Mouse (Mus musculus) midbrain, postnatal 0 days (tissue): ENCODE data around the gene Nos1. TPM values are rescaled to one million over a fixed set of nuclear protein-coding genes. Genes with fewer than 3 reads are reported as not detected.
"Not testable (repeated sequence)": the region's sequence is repeated elsewhere in the genome, so short reads cannot be mapped to it uniquely, and the experiment has no call there.

ENCODE experiments used
- ATAC-seq: fragments of 200-750 bp; cut with Nextera tagmentation; 2 replicates; pipeline ENCODE4 v1.8.0; 2017; ENCODE audit warnings: moderate number of reproducible peaks, mild to moderate bottlenecking, moderate TSS enrichment, moderate library complexity; ENCODE audit not compliant: low FRiP score
- DNase-seq: peaks from one replicate; pipeline ENCODE4 v3.0.0-alpha.2; 2015; ENCODE audit warnings: low spot score
- H3K27ac ChIP-seq: fragments of 300-500 bp; sonication (generic); 2 replicates; pipeline ENCODE4 v1.5.1; 2014; ENCODE audit warnings: low read depth, mild to moderate bottlenecking, low read length, mixed read lengths
- H3K27me3 ChIP-seq: fragments of 300-500 bp; sonication (generic); 2 replicates; pipeline ENCODE4 v1.6.1; 2014; ENCODE audit warnings: low read length, control low read depth, mixed read lengths; ENCODE audit not compliant: insufficient read depth
- H3K36me3 ChIP-seq: fragments of 300-500 bp; sonication (generic); 2 replicates; pipeline ENCODE4 v1.6.1; 2014; ENCODE audit warnings: low read length, control low read depth, mixed read lengths; ENCODE audit not compliant: insufficient read depth
- H3K4me1 ChIP-seq: fragments of 300-500 bp; sonication (generic); 2 replicates; pipeline ENCODE4 v1.6.1; 2014; ENCODE audit warnings: mild to moderate bottlenecking, control low read depth, antibody characterized with exemption, low read length, mixed read lengths; ENCODE audit not compliant: insufficient read depth
- H3K4me2 ChIP-seq: fragments of 300-500 bp; sonication (generic); 2 replicates; pipeline ENCODE4 v1.6.1; 2014; ENCODE audit warnings: low read depth, mild to moderate bottlenecking, low read length, mixed read lengths; ENCODE audit not compliant: poor library complexity, severe bottlenecking
- H3K4me3 ChIP-seq: fragments of 300-500 bp; sonication (generic); 2 replicates; pipeline ENCODE4 v1.5.1; 2014; ENCODE audit warnings: low read depth, mild to moderate bottlenecking, low read length, moderate library complexity
- H3K9ac ChIP-seq: fragments of 300-500 bp; sonication (generic); replicated peaks from 2 replicates; pipeline ENCODE4 v1.6.1; 2014; ENCODE audit warnings: mild to moderate bottlenecking, low read length, moderate library complexity, mixed read lengths; ENCODE audit not compliant: poor library complexity, severe bottlenecking
- H3K9me3 ChIP-seq: fragments of 300-500 bp; sonication (generic); 2 replicates; pipeline ENCODE4 v1.6.1; 2016; ENCODE audit warnings: low read length, control low read depth
- CTCF ChIP-seq: IDR thresholded peaks from 2 replicates; pipeline ENCODE4 v1.5.1; 2016; ENCODE audit warnings: antibody characterized with exemption, mild to moderate bottlenecking
- WGBS: fragments of 180-500 bp; shearing (Covaris S2); extraction: QIAGEN DNeasy Blood & Tissue Kit; methylation state at CpG from one replicate; pipeline ENCODE4 v1.1.7; 2014; 5-methylcytosine and 5-hydroxymethylcytosine counted together
- polyA plus RNA-seq: library from polyadenylated mRNA; unstranded; fragments of >200 nt; fragmentation: Nextera tagmentation; extraction: Ambion mirVana; gene quantifications from 2 replicates; pipeline ENCODE4 v1.2.1, GENCODE M21; 2015
- total RNA-seq: library from RNA; depleted of rRNA; stranded (reverse); fragments of >200 nt; gene quantifications from 2 replicates; pipeline ENCODE4 v1.2.3, GENCODE M21; 2014

Gene Nos1
- total and polyA plus RNA-seq, 2 experiments from 2014 or later = 3.4 to 17.8 TPM

GRCm38 (mm10) chr5:117879136-117879535, 98.3 kb downstream of the Nos1 start:
- no peaks in the 10 kb centered on the region for H3K4me1 ChIP-seq
- H3K4me2 ChIP-seq = no peak overlapping the region
- no peaks in the 10 kb centered on the region for H3K27me3 ChIP-seq
- no peak overlapping the region for H3K27ac ChIP-seq
- TF ChIP-seq CTCF = no peak
- ATAC-seq = no peak
- H3K9ac ChIP-seq = no peak overlapping the region
- no peaks in the 10 kb centered on the region for H3K36me3 ChIP-seq
- H3K9me3 ChIP-seq = no peaks in the 10 kb centered on the region
- no peak overlapping the region for H3K4me3 ChIP-seq
- 43% methylated on average over 14 of the region's 14 CpGs for WGBS
- DNase-seq = no peak

- no peak overlapping the region for H3K27ac ChIP-seq
- no peak overlapping the region for H3K4me3 ChIP-seq
- no peak for TF ChIP-seq CTCF
- no peak overlapping the region for H3K9ac ChIP-seq
- no peaks in the 10 kb centered on the region for H3K36me3 ChIP-seq
- ATAC-seq (no peak), DNase-seq (peak; percentile 63)
- H3K27me3 ChIP-seq = no peaks in the 10 kb centered on the region
- 88% methylated on average over 9 of the region's 9 CpGs for WGBS
- no peak overlapping the region for H3K4me2 ChIP-seq
- H3K9me3 ChIP-seq = no peaks in the 10 kb centered on the region
- no peaks in the 10 kb centered on the region for H3K4me1 ChIP-seq
Measured at GRCm38 (mm10) chr5:117880916-117881555, 100.2 kb downstream of the Nos1 start.

- ATAC-seq = not testable (repeated sequence)
- WGBS = 71% methylated on average over 1 of the region's 1 CpGs
Measured at GRCm38 (mm10) chr5:117882411-117882810, 101.6 kb downstream of the Nos1 start.

GRCm38 (mm10) chr5:117884991-117885390, 104.2 kb downstream of the Nos1 start:
- H3K4me2 ChIP-seq = no peak overlapping the region
- no peak for TF ChIP-seq CTCF
- H3K27ac ChIP-seq = no peak overlapping the region
- DNase-seq (no peak), ATAC-seq (no peak)
- no peaks in the 10 kb centered on the region for H3K4me1 ChIP-seq
- H3K27me3 ChIP-seq = no peaks in the 10 kb centered on the region
- 65% methylated on average over 2 of the region's 2 CpGs for WGBS
- no peak overlapping the region for H3K9ac ChIP-seq
- H3K9me3 ChIP-seq = no peaks in the 10 kb centered on the region
- H3K4me3 ChIP-seq = no peak overlapping the region
- H3K36me3 ChIP-seq = no peaks in the 10 kb centered on the region

More at GRCm38 (mm10) chr5:117882411-117882810, 101.6 kb downstream of the Nos1 start:
- H3K9ac ChIP-seq, H3K4me3 ChIP-seq, DNase-seq, H3K36me3 ChIP-seq, H3K4me2 ChIP-seq, H3K27ac ChIP-seq, H3K9me3 ChIP-seq, H3K27me3 ChIP-seq, H3K4me1 ChIP-seq: not testable (repeated sequence)

GRCm38 (mm10) chr5:117888126-117888525, 107.3 kb downstream of the Nos1 start:
- Histone ChIP-seq H3K9me3 (no peaks in the 10 kb centered on the region), H3K4me1 (no peaks in the 10 kb centered on the region), H3K36me3 (no peaks in the 10 kb centered on the region), H3K4me2 (no peak overlapping the region), H3K4me3 (no peak overlapping the region), H3K27me3 (no peaks in the 10 kb centered on the region), H3K27ac (no peak overlapping the region), H3K9ac (no peak overlapping the region)
- TF ChIP-seq CTCF = no peak
- 73% methylated on average over 3 of the region's 3 CpGs for WGBS
- ATAC-seq (no peak), DNase-seq (no peak)

GRCm38 (mm10) chr5:117888946-117889345, 108.1 kb downstream of the Nos1 start:
- Histone ChIP-seq H3K27me3 (no peaks in the 10 kb centered on the region), H3K36me3 (no peaks in the 10 kb centered on the region), H3K27ac (no peak overlapping the region), H3K9ac (no peak overlapping the region), H3K4me2 (no peak overlapping the region), H3K4me1 (no peaks in the 10 kb centered on the region), H3K4me3 (no peak overlapping the region), H3K9me3 (no peaks in the 10 kb centered on the region)
- DNase-seq (no peak), ATAC-seq (no peak)
- TF ChIP-seq CTCF = no peak
- WGBS = 72% methylated on average over 6 of the region's 6 CpGs
